Mouse (Mus musculus) right cerebral cortex, adult 2 months (tissue): ENCODE data around the gene Gm28230.

Source experiments
- DNase-seq, 2 experiments: peaks; one replicate each; pipeline ENCODE4 v3.0.0; 2021 to 2022; ENCODE audit warnings: low spot score in 2 of 2

Gene Gm28230

GRCm38 (mm10) chr2:74726551-74726950 lies at the start of gene Gm28230:
Gene Gm28230, plus strand, starts transcription at chr2:74726728.
- no peak for DNase-seq

- no peak for DNase-seq
Observed at GRCm38 (mm10) chr2:74677106-74677505, 49.4 kb upstream of the Gm28230 start.

DNA sequence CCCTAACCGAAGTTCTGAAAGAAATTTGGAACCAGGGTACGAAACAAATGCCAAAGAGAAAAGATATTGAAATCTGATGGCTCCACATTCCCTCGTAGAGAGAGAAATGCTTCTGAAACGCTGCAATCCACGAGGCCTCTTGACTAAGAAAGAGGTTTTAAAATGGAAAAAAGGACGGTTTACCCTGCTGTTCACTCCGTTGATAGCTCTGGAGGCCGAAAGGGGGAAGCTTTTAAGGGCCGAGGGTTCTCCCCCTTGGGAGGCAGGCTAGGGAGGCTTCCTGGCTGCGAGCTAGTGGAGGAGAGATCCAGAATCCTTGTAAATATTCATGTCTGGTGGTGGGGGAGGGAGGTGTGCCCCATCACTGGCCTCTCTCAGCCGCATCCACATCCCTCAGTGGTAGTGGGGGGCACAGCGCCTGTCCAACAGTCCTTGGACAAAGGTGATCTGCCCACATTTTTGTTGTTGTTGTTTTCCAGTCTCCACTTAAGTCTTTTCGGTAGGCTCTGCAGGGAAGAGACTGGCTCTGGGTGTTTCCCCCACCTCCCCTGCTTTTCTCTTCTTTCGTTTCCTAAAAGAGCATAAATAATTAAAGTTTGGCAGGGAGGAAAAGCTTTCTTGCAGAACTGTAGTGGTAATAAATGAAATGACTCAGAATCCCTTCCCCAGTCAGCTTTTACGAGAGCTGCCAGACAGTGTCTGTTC lies 47.5 kb upstream of the Gm28230 start, which contains the start of gene Hoxd11:
Hoxd11 (plus strand) TSS at position 667 of the 705 bp plus-strand sequence.
- no peak for DNase-seq

- DNase-seq: no peak
Observed at GRCm38 (mm10) chr2:74679596-74679971, 46.9 kb upstream of the Gm28230 start.

GRCm38 (mm10) chr2:74679980-74680379 lies 46.5 kb upstream of the Gm28230 start:
- no peak for DNase-seq

- no peak for DNase-seq
Observed at GRCm38 (mm10) chr2:74680561-74681398, 45.7 kb upstream of the Gm28230 start.

GRCm38 (mm10) chr2:74681594-74682531 lies 44.7 kb upstream of the Gm28230 start:
- no peak for DNase-seq

DNA sequence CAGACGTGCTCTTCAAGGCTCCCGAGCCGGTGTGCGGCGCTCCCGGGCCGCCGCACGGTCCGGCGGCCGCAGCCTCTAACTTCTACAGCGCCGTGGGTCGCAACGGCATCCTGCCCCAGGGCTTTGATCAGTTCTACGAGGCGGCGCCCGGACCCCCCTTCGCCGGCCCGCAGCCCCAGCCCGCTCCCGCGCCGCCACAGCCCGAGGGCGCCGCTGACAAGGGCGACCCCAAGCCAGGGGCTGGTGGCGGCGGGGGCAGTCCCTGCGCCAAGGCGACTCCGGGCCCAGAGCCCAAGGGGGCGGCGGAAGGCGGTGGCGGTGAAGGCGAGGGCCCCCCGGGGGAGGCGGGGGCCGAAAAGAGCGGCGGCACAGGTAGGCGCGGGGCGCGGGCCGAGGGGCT lies 43.7 kb upstream of the Gm28230 start:
- DNase-seq: no peak

DNA sequence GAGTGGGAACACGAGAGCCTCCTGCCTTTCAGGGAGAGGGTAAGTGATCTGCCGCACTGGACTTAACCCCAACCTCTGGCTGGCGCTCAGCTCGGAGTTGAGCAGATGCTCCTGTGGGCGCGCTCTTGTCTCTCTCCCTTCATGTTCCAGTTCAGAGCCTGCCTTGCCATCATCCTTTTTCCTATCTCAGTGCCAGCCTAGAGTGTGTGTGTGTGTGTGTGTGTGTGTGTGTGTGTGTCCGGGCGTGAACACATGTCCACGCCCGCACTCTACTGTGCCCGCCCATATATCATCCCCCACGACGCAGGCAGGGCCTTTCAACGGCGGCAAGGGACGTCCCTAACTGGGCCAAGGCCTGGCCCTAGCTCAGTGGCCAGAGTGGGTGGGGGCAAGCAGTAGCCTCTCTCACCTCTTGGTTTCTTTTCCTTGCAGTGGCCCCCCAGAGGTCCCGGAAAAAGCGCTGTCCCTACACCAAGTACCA lies 43.0 kb upstream of the Gm28230 start:
- DNase-seq: no peak

- no peak for DNase-seq
Observed at GRCm38 (mm10) chr2:74684106-74684505, 42.4 kb upstream of the Gm28230 start.

DNA sequence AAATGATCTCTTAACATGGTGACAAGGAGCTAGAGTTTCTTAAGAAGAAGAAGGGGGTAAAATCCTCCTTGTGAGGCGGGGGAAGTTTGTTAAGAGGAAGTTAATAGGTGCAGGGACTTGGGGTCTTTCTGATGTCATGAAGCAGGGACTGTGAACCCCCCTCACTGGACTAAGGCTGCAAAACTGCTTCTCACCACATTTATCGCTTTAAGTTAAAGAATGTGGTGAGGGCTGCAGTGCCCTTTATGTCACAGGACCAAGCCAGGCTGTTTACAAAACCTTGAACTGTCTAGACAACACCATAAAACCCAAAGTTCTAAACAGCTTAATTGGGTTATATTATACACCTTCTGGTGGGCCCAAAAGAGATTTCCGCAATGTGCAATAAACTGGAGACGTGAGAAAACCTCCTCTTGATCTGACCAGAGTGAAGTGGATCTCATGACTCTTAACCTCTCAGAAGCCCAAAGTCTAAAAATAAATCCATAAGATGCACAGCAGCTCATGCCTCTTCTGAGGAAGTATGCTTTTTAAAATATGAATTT lies 41.4 kb upstream of the Gm28230 start:
- no peak for DNase-seq

- peak; percentile 61 to 62 for DNase-seq
Observed at GRCm38 (mm10) chr2:74686301-74686987, 40.1 kb upstream of the Gm28230 start.

DNA sequence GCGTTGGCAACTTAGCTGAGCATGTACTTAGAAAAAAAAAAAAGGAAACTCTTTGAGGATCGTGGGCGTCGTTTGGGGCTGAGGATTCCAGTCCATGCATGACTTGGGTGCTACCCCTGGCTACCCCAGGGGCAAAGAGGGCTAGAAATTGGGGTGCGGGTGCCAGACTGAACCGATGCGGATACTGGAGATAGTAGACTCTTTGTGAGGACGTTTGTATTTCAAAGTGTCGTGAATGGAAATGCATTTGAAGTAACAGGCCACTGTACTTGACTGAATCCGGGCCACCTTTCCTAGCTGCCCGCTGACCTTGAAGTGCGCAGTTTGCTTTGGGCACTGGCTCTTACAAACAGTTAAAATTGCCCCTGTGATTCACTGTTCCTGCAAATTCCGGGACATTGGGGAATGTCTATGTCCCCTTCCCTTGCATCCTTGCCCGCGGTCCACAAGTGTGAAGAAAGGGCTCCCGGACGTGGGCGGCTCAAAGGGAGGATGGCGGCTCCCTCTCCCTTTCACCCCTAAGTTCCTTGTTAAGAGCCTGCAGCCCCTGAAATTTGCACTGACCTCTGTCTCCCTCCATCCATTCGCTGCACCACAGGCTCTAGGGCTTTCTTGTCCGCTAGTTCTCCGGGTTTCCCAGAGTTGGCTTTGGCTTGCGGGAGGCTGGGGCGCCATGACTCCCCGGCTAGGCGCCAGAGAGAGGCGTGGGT lies 39.4 kb upstream of the Gm28230 start:
- no peak for DNase-seq

DNA sequence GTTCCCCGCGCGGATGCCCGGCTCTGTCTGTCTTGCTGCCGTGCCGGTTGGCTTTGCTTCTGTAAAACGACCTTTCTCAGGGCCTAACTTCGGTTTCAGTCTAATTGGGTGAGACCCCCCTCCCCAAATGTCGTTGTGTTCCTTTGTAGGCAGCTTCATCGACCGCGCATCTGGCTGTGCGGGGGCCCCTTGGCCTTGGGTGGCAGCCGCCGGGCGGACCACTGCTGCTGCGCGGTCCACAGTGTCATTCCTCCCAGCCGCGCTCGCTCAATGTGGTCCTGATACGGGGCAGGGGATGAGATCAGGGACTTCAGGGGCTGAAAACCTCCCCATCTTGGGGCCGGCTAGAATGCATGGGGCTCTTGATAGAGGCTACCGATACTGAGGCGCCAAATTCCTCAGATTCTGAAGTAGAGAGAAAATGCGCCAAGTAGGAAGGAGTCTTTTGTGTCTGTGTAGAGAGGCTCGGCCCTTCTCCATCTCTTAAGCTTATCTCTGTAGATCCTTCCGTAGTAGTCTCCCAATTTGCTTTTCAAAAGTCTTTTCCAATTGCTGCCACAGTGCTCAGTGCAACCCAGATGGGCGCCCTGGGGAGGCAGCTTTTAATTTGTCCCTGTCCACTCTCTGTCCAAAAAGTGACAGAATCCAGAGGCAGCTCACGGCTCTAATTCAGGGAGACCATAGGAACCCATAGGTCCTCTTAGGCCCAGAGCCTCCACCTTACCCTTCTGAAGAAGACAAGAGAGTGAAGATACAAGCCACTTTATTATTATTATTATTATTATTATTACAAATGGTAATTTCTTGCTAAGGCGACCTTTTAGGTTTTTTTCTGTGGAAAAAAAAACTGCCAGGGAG lies 38.6 kb upstream of the Gm28230 start:
- DNase-seq: no peak

- DNase-seq: no peak
Observed at GRCm38 (mm10) chr2:74688795-74689573, 37.5 kb upstream of the Gm28230 start.

DNA sequence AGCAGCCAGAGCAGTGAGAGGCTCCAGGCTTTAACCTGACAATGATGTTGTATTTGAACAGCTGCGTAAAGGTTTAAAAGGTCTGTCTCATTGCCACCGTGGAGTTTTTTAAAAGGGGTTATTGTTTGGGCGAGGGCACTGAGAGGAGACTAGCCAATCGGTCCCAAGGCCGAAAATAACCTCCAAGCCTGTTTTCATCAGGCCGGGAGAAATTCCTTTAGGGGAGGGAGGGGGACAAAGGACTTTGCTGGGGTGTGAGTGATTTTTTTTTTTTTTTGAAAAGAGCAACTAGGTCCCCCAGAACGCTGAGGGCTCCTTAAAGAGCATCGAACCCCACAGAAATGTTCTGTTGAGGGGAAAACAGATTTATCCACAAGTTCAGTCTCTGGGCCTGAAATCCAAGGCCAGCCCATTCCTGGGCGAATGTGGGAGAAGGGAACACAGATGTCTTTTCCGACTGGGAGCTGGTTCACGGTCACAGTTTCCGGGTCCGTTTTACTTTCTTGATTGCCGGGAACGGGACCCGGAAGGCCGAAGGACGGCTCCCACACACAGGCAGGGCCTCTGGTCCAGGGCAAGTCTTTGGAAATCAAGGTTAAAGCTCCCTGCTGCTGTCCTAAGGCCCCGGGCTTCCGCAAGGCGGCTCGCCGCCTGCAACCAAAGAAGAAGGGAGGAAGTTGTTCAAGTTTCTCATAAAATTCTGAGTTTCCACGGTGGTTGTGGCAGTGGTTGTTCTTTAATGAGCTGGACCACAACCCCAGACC lies 36.8 kb upstream of the Gm28230 start:
- no peak for DNase-seq

DNA sequence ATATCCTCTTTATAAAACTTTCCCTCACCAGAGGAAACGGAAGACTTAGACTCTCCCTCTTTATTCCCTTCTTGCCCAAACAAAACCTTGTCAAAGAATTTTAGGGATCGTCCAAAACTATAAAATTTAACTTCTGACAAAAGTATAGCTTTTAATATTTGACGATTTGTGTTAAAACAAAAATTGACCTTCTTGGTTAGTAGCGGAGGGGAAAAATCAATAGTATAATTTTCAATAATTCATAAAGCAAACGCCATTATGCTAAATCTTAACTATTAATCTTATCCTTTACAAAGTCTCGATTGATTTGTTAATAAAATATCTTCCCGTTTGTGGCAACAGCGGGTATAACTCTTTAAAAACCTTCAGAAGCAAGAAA lies 36.2 kb upstream of the Gm28230 start:
- no peak for DNase-seq
